Mouse (Mus musculus) kidney, postnatal 14 days (tissue): ENCODE measurements around the gene Gpr18.
"Not testable (repeated sequence)": the region's sequence is repeated elsewhere in the genome, so short reads cannot be mapped to it uniquely, and the experiment has no call there.

Experiments used
- DNase-seq: peaks from one replicate; pipeline ENCODE4 v3.0.0; 2022; ENCODE audit warnings: mixed read lengths

Gene Gpr18

GRCm38 (mm10) chr14:121879266-121879840 is 36.2 kb downstream of the Gpr18 start:
- no peak for DNase-seq

GRCm38 (mm10) chr14:121878859-121879206 is 36.7 kb downstream of the Gpr18 start:
- DNase-seq = no peak

- DNase-seq = peak; percentile 99
Observed at GRCm38 (mm10) chr14:121878176-121878858, 37.3 kb downstream of the Gpr18 start, which contains the start of gene Ubac2. Gene Ubac2, plus strand, starts transcription at chr14:121878620.

GRCm38 (mm10) chr14:121877640-121878039 is 37.9 kb downstream of the Gpr18 start:
- DNase-seq = no peak

GRCm38 (mm10) chr14:121876860-121877259 is 38.7 kb downstream of the Gpr18 start:
- no peak for DNase-seq

- not testable (repeated sequence) for DNase-seq
Observed at GRCm38 (mm10) chr14:121876190-121876589, 39.4 kb downstream of the Gpr18 start.

GRCm38 (mm10) chr14:121873646-121874045 is 41.9 kb downstream of the Gpr18 start:
- no peak for DNase-seq

GRCm38 (mm10) chr14:121873172-121873571 is 42.4 kb downstream of the Gpr18 start:
- no peak for DNase-seq

GRCm38 (mm10) chr14:121872760-121873159 is 42.8 kb downstream of the Gpr18 start:
- DNase-seq = no peak

- DNase-seq = no peak
Observed at GRCm38 (mm10) chr14:121869111-121869510, 46.5 kb downstream of the Gpr18 start.

GRCm38 (mm10) chr14:121866574-121866973 is 49.0 kb downstream of the Gpr18 start:
- DNase-seq = no peak

GRCm38 (mm10) chr14:121865162-121865561 is 50.4 kb downstream of the Gpr18 start:
- peak; percentile 81 for DNase-seq
